Mouse (Mus musculus) cerebellum, adult 18-20 months (tissue): ENCODE data around the gene BC117090.
"Not testable (repeated sequence)": the region's sequence is repeated elsewhere in the genome, so short reads cannot be mapped to it uniquely, and the experiment has no call there.

Experiments used
- DNase-seq, 2 experiments: peaks; one replicate each; pipeline ENCODE4 v3.0.0; 2021

Gene BC117090

DNA sequence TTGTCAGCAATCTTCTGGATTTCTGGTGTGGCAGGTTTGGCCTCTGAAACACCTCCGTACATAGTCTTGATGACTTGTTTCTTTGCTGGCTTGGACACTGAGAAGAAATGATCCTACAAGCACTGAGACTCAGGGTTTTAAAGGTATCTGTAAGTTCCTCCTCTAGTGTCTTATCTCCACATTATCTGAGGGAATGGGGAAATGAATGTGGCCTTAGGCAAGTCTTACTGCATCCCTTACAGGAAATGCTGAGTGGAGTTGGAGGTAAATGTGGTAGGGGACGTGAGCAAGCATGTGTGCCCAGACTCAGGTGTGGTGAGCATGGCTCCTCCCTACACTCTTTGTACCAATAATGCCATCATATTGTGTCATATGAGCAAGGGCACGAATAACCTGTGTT lies at the start of gene BC117090:
Gene BC117090 (minus strand): TSS at position 101 of the 400 bp plus-strand sequence.
- DNase-seq, result no peak

- not testable (repeated sequence) for DNase-seq
These were observed 33.5 kb upstream of the BC117090 start, which contains the start of gene BC100530 for GRCm38 (mm10) chr16:36367648-36368047. Gene BC100530, minus strand, starts transcription at chr16:36367748.

GRCm38 (mm10) chr16:36337171-36337570 lies 3.0 kb upstream of the BC117090 start:
- DNase-seq, result no peak

DNA sequence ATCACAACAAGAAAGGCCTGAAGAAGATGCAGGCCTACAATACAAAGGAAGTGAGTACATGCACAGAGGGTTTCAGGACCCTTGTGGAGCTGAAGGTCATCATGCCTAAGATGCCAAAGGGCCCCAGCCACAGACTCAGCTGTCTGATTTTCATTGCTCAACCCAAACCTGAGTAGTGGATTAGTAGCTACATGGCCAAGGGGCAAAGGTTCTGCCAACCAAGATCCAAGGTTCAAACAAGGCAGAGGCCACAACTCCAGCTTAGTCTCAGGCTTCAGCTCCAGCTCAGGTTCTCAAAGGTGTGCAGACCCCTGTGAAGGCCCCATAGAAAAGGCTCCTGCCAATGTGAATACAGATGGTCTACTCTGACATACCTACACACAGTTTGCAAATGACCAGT lies 14.8 kb downstream of the BC117090 start:
- DNase-seq, result no peak

DNA sequence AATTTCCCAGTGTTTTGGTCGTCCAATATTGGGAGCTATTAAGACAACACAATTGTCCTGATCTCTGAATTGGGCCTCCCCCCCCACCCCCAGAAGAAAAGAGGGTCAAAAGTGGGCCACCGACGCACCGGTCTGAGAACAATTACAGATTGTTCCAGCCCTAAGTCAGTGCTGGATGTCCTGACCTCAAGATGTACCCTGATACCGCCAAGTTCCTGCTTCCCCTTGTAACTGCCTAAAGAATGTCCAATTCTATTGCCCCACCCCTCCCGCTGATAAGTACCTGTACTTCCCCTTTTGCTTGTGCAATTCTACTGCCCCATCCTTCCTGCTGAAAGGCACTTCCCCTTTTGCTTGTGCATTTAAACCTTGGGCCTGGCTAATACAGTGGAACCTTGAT lies 18.0 kb downstream of the BC117090 start:
- not testable (repeated sequence) for DNase-seq

DNA sequence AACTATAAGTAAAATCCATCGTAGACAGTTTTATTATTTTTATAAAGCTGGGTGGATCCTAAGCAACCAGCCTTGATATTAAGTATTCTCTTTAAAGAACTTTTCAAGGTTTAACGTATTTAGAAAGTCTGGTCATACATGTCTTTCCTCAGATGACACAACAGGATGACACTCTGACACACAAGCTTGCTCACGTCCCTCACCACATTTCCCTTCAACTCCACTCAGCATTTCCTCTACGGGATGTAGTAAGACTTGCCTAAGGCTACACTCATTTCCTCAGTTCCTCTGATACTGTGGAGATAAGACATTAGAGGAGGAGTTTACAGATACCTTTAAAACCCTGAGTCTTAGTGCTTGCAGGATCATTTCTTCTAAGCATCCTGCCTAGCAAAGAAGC lies 26.5 kb downstream of the BC117090 start:
- DNase-seq, result no peak

GRCm38 (mm10) chr16:36289140-36289539 lies 45.0 kb downstream of the BC117090 start:
- DNase-seq, result no peak

- DNase-seq, result not testable (repeated sequence)
These were observed 57.3 kb downstream of the BC117090 start, which contains the start of gene Stfa1 for GRCm38 (mm10) chr16:36276796-36277195. Gene Stfa1, plus strand, starts transcription at chr16:36276951.
